Mouse (Mus musculus): ENCODE measurements at regions not wholly inside any gene's neighbourhood (a gene's known extent, or its start where the extent isn't known, plus 50 kb on each side); places are given as distances from the start of the nearest gene placed in this dataset.

DNA sequence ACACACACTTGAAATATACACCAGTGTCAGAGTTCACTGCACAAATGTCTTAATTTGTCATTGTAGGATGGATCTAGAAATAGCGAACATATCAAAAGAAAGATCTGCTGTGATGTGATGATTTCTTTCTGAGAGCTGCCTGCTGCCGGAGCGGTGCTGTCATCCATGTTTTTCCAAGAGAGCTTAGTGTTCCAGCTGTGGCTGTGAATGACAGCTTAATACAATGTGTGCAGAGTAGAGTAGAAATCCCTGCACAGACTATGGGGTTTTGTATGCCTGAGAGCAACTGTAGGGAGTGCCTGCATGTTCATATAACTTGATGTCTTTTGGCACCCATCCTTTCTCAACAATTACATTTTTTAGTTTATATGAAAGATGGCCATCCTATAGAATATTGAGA lies 274.6 kb upstream of the Btbd3 start:
- in situ Hi-C loops (cut with MboI; ENCODE audit: unreplicated experiment in 2 of 2): no loop called here

GRCm38 (mm10) chr2:137977767-137978166 lies 278.6 kb upstream of the Btbd3 start:
- in situ Hi-C loops (cut with MboI; ENCODE audit: unreplicated experiment in 2 of 2): no loop called here

DNA sequence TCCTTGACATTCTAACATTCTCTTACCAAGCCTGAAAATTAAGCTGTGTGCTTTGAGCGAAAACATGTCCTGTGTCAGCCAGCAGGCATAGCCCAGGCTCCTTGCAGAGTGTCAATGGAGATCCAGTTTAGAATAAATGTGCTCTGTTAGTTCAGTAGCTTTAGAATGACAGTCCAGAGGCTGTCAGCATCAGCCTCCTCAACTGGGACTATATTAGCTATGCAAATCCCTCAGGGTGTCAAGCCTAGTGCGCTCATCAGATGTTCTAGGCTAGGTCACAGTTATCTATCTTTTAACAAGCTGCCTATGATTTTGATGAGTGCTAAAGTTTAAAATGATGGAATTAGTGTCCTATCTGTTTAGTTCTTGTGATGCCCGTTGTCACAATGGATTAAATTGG lies 281.7 kb upstream of the Btbd3 start:
- in situ Hi-C loops (cut with MboI; ENCODE audit: unreplicated experiment in 2 of 2): no loop called here

GRCm38 (mm10) chr2:137969156-137969555 lies 287.2 kb upstream of the Btbd3 start:
- in situ Hi-C loops (cut with MboI; ENCODE audit: unreplicated experiment in 2 of 2): no loop called here

DNA sequence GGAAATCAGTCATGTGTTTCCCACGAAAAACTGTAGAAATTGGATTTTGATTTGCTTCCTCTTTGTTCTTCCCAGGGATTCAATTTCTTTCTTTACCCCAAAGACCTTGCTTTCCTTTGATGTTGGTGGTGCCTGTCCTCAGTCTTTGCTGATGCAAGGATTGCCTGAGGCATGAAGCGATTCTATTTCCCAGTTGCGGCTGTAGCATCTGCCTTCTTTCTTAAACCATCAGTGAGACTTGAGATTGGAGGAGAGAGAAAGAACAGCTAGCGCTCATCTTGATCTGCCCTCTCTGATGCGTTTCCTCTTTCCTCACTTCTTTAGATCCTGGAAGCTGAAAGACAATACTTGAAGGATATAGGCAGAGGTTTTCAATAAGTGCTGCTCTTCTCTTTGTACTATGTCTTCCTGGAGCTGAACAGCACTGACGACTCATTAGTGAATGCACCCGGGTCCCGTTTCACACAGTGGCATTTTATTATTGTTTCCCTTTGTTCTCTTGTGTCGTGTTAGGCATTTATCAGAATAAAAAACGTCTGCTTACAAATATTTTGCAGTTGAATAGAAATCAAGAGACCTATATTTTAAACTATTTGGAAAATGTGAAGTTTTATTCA lies 289.8 kb upstream of the Btbd3 start:
- in situ Hi-C loops (cut with MboI; ENCODE audit: unreplicated experiment in 2 of 2): no loop called here

DNA sequence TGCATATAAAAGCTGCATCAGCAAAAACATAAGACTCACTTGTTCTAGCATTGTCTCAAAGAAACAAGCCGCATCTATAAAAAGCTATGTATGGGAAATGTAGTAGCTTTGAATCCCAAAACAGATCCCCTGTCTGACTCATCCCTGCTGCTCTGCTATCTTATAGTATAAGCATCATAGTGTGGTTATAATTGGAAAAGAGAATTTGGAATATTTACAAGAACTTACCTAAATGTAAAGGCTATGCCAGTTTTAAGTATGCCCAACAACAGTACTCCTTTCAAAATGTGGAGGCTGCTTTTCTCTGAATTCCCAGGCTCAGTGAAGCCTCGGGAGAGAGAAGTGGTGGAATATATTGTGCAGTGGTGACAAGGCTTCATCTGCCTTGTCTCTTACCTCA lies 301.5 kb upstream of the Btbd3 start:
- in situ Hi-C loops (cut with MboI; ENCODE audit: unreplicated experiment in 2 of 2): no loop called here

DNA sequence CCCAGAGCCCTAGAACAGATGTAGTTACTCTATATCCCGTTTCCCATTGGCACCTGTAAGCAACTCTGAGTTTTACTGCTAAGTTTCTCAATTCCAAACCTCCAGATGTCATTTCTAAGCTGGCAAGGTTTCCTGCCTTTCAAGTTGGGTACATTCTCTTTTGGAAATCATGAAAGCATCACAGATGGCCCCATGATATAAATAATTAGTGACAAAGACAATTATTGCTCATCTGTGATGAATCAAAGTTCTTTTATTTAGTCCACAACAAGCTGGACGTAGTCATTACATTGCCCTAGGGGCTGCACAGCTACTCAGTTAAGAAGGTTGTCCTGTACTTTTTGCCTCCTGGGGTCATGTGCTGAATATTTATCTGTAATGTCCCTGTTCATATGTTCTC lies 303.2 kb upstream of the Btbd3 start:
- in situ Hi-C loops (cut with MboI; ENCODE audit: unreplicated experiment in 2 of 2): no loop called here

- in situ Hi-C loops (cut with MboI; ENCODE audit: unreplicated experiment in 2 of 2): no loop called here
Observed at GRCm38 (mm10) chr2:137951942-137952341, 304.4 kb upstream of the Btbd3 start.

GRCm38 (mm10) chr2:137950931-137951330 lies 305.4 kb upstream of the Btbd3 start:
- in situ Hi-C loops (cut with MboI; ENCODE audit: unreplicated experiment in 2 of 2): no loop called here

- in situ Hi-C loops (cut with MboI; ENCODE audit: unreplicated experiment in 2 of 2): loop anchor here (5.0 to 25.0 kb wide), 7 partner anchors 945 to 1980 kb away; no protein-coding TSS in a partner anchor
Observed at GRCm38 (mm10) chr2:137942753-137943152, 313.6 kb upstream of the Btbd3 start.

DNA sequence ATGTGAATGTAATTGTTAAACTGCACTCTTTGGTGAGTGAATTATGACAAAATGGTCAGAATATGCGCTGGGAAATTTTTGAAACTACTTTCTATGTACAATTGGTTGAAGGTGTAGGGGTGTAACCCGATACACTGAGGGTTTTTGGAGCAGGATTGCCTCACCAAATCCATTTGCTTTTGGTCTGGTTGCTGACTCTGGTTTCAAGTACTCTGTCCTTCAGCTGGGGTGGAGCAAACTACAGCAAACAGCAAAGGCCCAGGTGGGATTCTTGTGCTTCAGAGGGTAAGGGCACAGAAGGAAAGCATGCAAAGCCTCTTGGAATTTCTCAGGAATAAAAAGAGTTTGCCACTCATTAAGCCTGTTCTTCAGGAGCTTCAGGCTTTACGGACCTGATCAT lies 316.8 kb upstream of the Btbd3 start:
- in situ Hi-C loops (cut with MboI; ENCODE audit: unreplicated experiment in 2 of 2): loop anchor here (25.0 kb wide), 1 partner anchor 1977 kb away; no protein-coding TSS in a partner anchor

GRCm38 (mm10) chr2:137938831-137939480 lies 317.4 kb upstream of the Btbd3 start:
- in situ Hi-C loops (cut with MboI; ENCODE audit: unreplicated experiment in 2 of 2): loop anchor here (25.0 kb wide), 1 partner anchor 1977 kb away; no protein-coding TSS in a partner anchor

GRCm38 (mm10) chr2:137936613-137937012 lies 319.8 kb upstream of the Btbd3 start:
- in situ Hi-C loops (cut with MboI; ENCODE audit: unreplicated experiment in 2 of 2): loop anchor here (25.0 kb wide), 1 partner anchor 1974 kb away; no protein-coding TSS in a partner anchor

- in situ Hi-C loops (cut with MboI; ENCODE audit: unreplicated experiment in 2 of 2): loop anchor here (25.0 kb wide), 1 partner anchor 1971 kb away; no protein-coding TSS in a partner anchor
Observed at GRCm38 (mm10) chr2:137932931-137933330, 323.4 kb upstream of the Btbd3 start.

GRCm38 (mm10) chr2:137932488-137932887 lies 323.9 kb upstream of the Btbd3 start:
- in situ Hi-C loops (cut with MboI; ENCODE audit: unreplicated experiment in 2 of 2): loop anchor here (25.0 kb wide), 1 partner anchor 1970 kb away; no protein-coding TSS in a partner anchor

GRCm38 (mm10) chr2:137925488-137925887 lies 330.9 kb upstream of the Btbd3 start:
- in situ Hi-C loops (cut with MboI; ENCODE audit: unreplicated experiment in 2 of 2): loop anchor here (25.0 kb wide), 1 partner anchor 1963 kb away; no protein-coding TSS in a partner anchor

- in situ Hi-C loops (cut with MboI; ENCODE audit: unreplicated experiment in 2 of 2): no loop called here
Observed at GRCm38 (mm10) chr2:137924576-137924975, 331.8 kb upstream of the Btbd3 start.

DNA sequence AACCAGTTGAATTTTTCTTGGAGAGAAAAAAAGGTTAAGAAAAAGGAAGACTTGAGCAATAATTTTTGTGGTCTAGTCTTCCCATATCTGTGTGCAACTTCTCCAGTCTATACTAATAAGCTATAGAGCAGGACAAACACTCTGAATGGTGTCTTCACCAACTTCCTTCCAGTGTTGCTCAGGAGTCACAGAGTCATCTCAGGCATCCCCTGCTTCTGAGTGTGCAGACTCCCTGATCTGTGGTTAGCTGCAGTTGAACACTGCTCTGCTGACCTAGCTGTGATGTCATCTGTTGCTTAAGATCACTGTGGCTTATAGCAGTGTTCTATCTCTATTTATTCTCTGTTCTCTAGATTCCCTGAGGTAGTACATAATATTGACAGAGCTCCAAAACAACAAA lies 357.9 kb upstream of the Btbd3 start:
- in situ Hi-C loops (cut with MboI; ENCODE audit: unreplicated experiment in 2 of 2): no loop called here

- in situ Hi-C loops (cut with MboI; ENCODE audit: unreplicated experiment in 2 of 2): no loop called here
Observed at GRCm38 (mm10) chr2:137880211-137881031, 375.9 kb upstream of the Btbd3 start.

DNA sequence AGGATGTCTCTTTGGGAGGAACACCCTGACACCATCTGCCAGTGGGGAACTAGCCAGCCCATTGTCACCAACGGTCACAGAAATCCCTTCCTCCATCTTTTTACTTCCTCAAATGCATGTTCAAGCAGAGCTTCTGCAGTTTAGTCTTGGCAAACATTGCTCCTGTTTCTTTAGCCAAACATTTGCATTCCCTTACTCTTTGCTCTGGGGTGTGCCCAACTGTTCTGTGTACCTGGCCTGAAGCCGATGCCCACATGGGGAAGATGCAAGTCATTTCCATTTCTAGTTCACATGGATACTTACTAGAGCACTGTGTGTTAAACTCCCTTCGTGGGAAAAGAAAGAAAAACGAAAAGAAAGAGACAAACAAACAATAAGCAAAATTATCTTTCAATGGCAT lies 386.7 kb upstream of the Btbd3 start:
- in situ Hi-C loops (cut with MboI; ENCODE audit: unreplicated experiment in 2 of 2): no loop called here

DNA sequence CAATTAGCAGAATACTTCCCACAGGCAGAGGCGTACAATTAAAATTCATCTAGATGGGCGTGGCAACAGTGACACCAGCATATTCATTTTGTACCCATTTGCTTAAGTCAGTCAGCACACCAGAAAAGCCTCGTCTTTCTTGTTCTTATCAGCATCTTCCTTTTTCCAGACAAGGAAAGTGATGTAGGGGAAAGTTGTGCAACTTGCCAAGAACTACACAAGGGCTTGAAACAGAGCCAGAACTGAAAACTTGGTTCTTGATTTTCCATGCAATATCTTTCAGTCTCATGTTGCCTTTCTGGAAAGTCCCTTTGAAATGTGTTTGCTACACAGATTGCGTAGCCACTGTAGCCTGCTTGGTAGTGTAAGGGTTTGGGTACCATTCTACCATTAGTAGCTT lies 401.9 kb upstream of the Btbd3 start:
- in situ Hi-C loops (cut with MboI; ENCODE audit: unreplicated experiment in 2 of 2): no loop called here

Measured in v-Abl transformed pro-B cells (cell line).